Mouse (Mus musculus): ENCODE measurements at regions not wholly inside any gene's neighbourhood (a gene's known extent, or its start where the extent isn't known, plus 50 kb on each side); places are given as distances from the start of the nearest gene placed in this dataset.

- H3K27ac ChIP-seq (replicated peaks), result no peak overlapping the region
- no peak overlapping the region for H3K9ac ChIP-seq (replicated peaks)
- H3K27me3 ChIP-seq (replicated peaks), result no peaks in the 10 kb centered on the region
- ATAC-seq (ENCODE audit: low FRiP score), result no peak
- no peaks in the 10 kb centered on the region for H3K9me3 ChIP-seq (replicated peaks)
- 41% methylated on average over 4 of the region's 4 CpGs for WGBS
- H3K4me3 ChIP-seq (replicated peaks), result no peak overlapping the region
- H3K36me3 ChIP-seq, result no peaks in the 10 kb centered on the region
- no peaks in the 10 kb centered on the region for H3K4me1 ChIP-seq
- no peak overlapping the region for H3K4me2 ChIP-seq
Observed at GRCm38 (mm10) chr2:103143985-103144384, 70.5 kb downstream of the Apip start.

DNA sequence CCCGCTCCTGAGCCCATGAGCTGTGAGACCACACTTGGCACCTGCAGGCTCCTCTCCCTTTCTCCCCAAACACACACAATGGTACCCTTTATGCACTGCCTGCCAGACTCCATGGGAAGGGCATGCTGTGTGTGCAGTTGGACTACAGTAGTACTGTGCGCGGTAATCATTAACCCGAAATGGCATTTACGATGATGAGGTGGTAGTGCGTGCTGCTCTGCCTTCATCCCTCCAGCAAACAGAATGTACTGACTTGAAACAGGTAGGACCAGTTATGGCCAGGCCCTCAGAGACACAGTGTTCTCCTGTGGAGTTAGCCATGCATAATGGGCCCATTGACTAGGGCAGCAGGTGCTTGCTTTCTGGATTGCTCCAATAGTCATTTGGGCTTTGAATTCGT lies 70.9 kb downstream of the Apip start:
- no peak for ATAC-seq (ENCODE audit: low FRiP score)
- WGBS, result 73% methylated on average over 7 of the region's 7 CpGs

DNA sequence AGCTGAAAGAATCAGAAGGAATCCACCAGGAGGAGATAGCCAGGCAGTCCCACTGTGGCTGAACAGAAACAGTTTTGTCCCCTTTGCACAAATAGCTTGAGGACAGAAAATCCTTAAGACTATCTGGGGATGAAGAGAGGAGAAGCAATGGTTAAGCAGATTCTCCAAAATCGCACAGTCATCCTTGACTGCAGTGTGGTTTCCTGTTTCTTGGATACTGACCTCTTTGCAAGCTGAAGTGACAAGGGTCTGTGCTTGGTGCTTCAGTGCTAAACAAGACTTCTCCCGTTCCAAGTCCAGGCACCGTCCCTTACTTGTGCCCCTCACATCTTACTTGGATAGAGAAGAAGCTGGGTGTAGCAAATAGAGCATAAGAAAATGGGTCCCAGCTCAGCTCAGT lies 71.6 kb downstream of the Apip start:
- 81% methylated on average over 3 of the region's 3 CpGs for WGBS
- Histone ChIP-seq H3K9me3 (replicated peaks) (no peaks in the 10 kb centered on the region), H3K4me3 (replicated peaks) (no peak overlapping the region), H3K36me3 (no peaks in the 10 kb centered on the region), H3K27me3 (replicated peaks) (no peaks in the 10 kb centered on the region), H3K27ac (replicated peaks) (no peak overlapping the region), H3K4me2 (no peak overlapping the region), H3K9ac (replicated peaks) (no peak overlapping the region), H3K4me1 (no peaks in the 10 kb centered on the region)
- ATAC-seq (ENCODE audit: low FRiP score), result no peak

More for the DNA sequence above, 70.9 kb downstream of the Apip start:
- Histone ChIP-seq H3K27ac (replicated peaks) (no peak overlapping the region), H3K4me1 (no peaks in the 10 kb centered on the region), H3K9ac (replicated peaks) (no peak overlapping the region), H3K27me3 (replicated peaks) (no peaks in the 10 kb centered on the region), H3K4me2 (no peak overlapping the region), H3K36me3 (no peaks in the 10 kb centered on the region), H3K4me3 (replicated peaks) (no peak overlapping the region), H3K9me3 (replicated peaks) (no peaks in the 10 kb centered on the region)

GRCm38 (mm10) chr2:103146132-103146531 lies 72.7 kb downstream of the Apip start:
- Histone ChIP-seq H3K36me3 (no peaks in the 10 kb centered on the region), H3K4me2 (no peak overlapping the region), H3K4me3 (replicated peaks) (no peak overlapping the region), H3K27me3 (replicated peaks) (no peaks in the 10 kb centered on the region), H3K9me3 (replicated peaks) (no peaks in the 10 kb centered on the region), H3K9ac (replicated peaks) (no peak overlapping the region), H3K27ac (replicated peaks) (no peak overlapping the region), H3K4me1 (no peaks in the 10 kb centered on the region)
- no peak for ATAC-seq (ENCODE audit: low FRiP score)
- WGBS, result 93% methylated on average over 7 of the region's 7 CpGs

DNA sequence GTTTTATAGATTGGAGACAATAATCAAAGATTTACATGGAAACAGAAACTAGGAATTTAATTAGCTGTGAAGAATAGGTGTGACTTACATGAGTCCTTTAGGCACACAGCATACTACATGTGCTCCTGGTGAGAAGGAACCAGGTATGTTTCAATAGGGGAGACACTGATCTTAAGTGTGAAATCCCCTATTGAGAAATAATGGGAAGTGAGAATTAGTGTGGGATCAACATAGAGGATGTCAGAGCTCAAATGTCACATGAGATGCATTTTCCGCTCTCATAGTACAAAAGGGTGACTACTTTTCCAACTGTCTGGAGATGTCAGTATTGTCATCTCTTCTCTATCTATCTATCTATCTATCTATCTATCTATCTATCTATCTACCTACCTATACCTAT lies 79.8 kb downstream of the Apip start:
- no peak for ATAC-seq (ENCODE audit: low FRiP score)
- 95% methylated on average over 1 of the region's 1 CpGs for WGBS
- Histone ChIP-seq H3K9ac (replicated peaks) (no peak overlapping the region), H3K4me1 (no peaks in the 10 kb centered on the region), H3K27me3 (replicated peaks) (no peaks in the 10 kb centered on the region), H3K27ac (replicated peaks) (no peak overlapping the region), H3K9me3 (replicated peaks) (no peaks in the 10 kb centered on the region), H3K4me3 (replicated peaks) (no peak overlapping the region), H3K4me2 (no peak overlapping the region), H3K36me3 (no peaks in the 10 kb centered on the region)

- WGBS, result 72% methylated on average over 2 of the region's 2 CpGs
- H3K4me1 ChIP-seq, result no peaks in the 10 kb centered on the region
- no peak for ATAC-seq (ENCODE audit: low FRiP score)
- H3K9me3 ChIP-seq (replicated peaks), result no peaks in the 10 kb centered on the region
- H3K4me2 ChIP-seq, result no peak overlapping the region
- no peaks in the 10 kb centered on the region for H3K36me3 ChIP-seq
- H3K4me3 ChIP-seq (replicated peaks), result no peak overlapping the region
- H3K27me3 ChIP-seq (replicated peaks), result no peaks in the 10 kb centered on the region
- no peak overlapping the region for H3K27ac ChIP-seq (replicated peaks)
- H3K9ac ChIP-seq (replicated peaks), result no peak overlapping the region
Observed at GRCm38 (mm10) chr2:103167741-103168140, 94.3 kb downstream of the Apip start.

DNA sequence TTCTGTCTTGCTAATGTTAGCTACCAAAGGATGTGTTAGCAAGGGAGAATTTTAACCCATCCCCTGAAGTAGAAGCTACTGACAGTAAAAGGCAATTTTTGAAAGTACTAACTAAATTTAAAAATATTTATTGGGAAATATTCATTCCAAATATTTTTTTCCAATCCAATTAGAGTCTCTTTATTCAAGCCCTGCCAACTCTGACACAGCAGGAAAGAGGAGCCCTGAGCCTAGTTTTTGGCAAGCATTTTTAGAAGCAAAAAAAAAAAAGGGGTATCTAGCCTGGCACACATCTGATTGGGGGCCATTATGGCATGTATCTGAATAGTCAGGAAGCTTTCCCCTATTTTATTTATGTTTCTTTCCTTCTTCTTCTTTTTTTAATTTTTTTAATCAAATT lies 94.8 kb downstream of the Apip start:
- Histone ChIP-seq H3K4me3 (replicated peaks) (no peak overlapping the region), H3K36me3 (no peaks in the 10 kb centered on the region), H3K4me1 (no peaks in the 10 kb centered on the region), H3K9ac (replicated peaks) (no peak overlapping the region), H3K27me3 (replicated peaks) (no peaks in the 10 kb centered on the region), H3K4me2 (no peak overlapping the region), H3K27ac (replicated peaks) (no peak overlapping the region), H3K9me3 (replicated peaks) (no peaks in the 10 kb centered on the region)
- no peak for ATAC-seq (ENCODE audit: low FRiP score)

- Histone ChIP-seq H3K9me3 (replicated peaks) (no peaks in the 10 kb centered on the region), H3K27ac (replicated peaks) (no peak overlapping the region), H3K9ac (replicated peaks) (no peak overlapping the region), H3K27me3 (replicated peaks) (no peaks in the 10 kb centered on the region), H3K4me1 (no peaks in the 10 kb centered on the region), H3K36me3 (no peaks in the 10 kb centered on the region), H3K4me3 (replicated peaks) (no peak overlapping the region), H3K4me2 (no peak overlapping the region)
- ATAC-seq (ENCODE audit: low FRiP score), result no peak
- WGBS, result 59% methylated on average over 2 of the region's 2 CpGs
Observed at GRCm38 (mm10) chr2:103177361-103177760, 103.9 kb downstream of the Apip start.

DNA sequence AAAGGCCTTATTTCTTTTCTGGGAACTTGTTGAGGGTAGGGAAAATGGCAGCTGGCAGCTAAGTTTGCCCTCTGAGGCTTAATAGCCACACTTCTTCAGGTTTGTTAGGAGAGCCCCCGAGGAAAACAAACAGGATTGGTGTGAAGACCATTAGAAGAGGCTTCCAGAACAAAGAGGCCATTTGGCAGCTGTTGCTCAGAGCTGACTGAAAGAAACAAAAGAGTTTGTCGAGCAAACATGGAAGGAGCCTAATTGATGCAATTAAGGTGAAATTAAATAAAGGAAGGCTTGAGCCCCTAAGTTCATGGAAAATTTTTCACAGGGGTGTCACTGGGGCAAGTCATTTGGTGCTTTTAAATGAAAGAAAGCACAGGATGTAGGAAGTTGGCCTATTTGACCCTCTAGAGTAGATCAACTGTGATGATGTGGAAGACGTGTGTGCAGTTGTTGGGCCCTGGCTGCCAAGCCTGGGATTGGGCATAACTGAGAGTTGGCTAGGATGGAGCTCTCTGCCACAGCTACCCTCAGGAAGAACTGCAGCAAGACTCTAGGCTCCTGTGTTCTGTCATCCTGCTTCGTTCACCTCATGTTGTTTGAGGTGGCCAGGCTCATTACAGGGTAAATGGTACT lies 106.9 kb downstream of the Apip start:
- no peak for ATAC-seq (ENCODE audit: low FRiP score)

GRCm38 (mm10) chr2:103186751-103187260 lies 113.3 kb downstream of the Apip start:
- H3K27ac ChIP-seq (replicated peaks), result no peak overlapping the region
- no peaks in the 10 kb centered on the region for H3K36me3 ChIP-seq
- H3K27me3 ChIP-seq (replicated peaks), result no peaks in the 10 kb centered on the region
- no peak overlapping the region for H3K4me3 ChIP-seq (replicated peaks)
- no peaks in the 10 kb centered on the region for H3K4me1 ChIP-seq
- H3K4me2 ChIP-seq, result no peak overlapping the region
- no peak overlapping the region for H3K9ac ChIP-seq (replicated peaks)
- no peaks in the 10 kb centered on the region for H3K9me3 ChIP-seq (replicated peaks)
- no peak for ATAC-seq (ENCODE audit: low FRiP score)
- WGBS, result 78% methylated on average over 4 of the region's 4 CpGs

More for the DNA sequence above, 106.9 kb downstream of the Apip start:
- no peaks in the 10 kb centered on the region for H3K4me1 ChIP-seq
- H3K9me3 ChIP-seq (replicated peaks), result no peaks in the 10 kb centered on the region
- no peak overlapping the region for H3K4me3 ChIP-seq (replicated peaks)
- H3K4me2 ChIP-seq, result no peak overlapping the region
- no peak overlapping the region for H3K9ac ChIP-seq (replicated peaks)
- H3K27ac ChIP-seq (replicated peaks), result no peak overlapping the region
- WGBS, result 29% methylated on average over 4 of the region's 4 CpGs
- no peaks in the 10 kb centered on the region for H3K36me3 ChIP-seq
- H3K27me3 ChIP-seq (replicated peaks), result no peaks in the 10 kb centered on the region

DNA sequence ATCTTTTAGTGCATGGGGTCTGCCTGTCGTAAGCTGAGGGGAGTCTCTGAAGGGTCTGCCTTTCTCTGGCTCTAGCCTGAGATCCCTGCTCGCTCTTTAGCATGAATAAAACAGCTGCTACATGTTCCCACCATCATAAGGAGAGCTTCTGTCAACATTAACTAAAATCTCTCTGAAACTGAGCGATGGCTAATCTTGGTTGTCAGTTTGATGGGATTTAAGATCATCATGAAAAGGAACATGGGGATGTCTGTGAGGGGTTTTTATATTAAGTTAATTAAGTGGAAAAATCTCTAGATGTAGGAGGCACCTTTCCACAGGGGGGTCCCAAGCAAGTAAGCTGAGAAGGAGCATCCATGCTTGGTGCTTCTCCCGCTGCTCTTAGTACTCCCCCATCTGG lies 110.5 kb downstream of the Ehf start:
- ATAC-seq (ENCODE audit: low FRiP score), result no peak
- Histone ChIP-seq H3K27ac (replicated peaks) (no peak overlapping the region), H3K36me3 (no peaks in the 10 kb centered on the region), H3K4me1 (no peaks in the 10 kb centered on the region), H3K4me2 (no peak overlapping the region), H3K9me3 (replicated peaks) (no peaks in the 10 kb centered on the region), H3K9ac (replicated peaks) (no peak overlapping the region), H3K27me3 (replicated peaks) (no peaks in the 10 kb centered on the region), H3K4me3 (replicated peaks) (no peak overlapping the region)
- 83% methylated on average over 4 of the region's 4 CpGs for WGBS

- WGBS, result 81% methylated on average over 6 of the region's 6 CpGs
- no peak for ATAC-seq (ENCODE audit: low FRiP score)
- no peaks in the 10 kb centered on the region for H3K9me3 ChIP-seq (replicated peaks)
- H3K4me1 ChIP-seq, result no peaks in the 10 kb centered on the region
- H3K27me3 ChIP-seq (replicated peaks), result no peaks in the 10 kb centered on the region
- H3K4me2 ChIP-seq, result no peak overlapping the region
- no peaks in the 10 kb centered on the region for H3K36me3 ChIP-seq
- H3K4me3 ChIP-seq (replicated peaks), result no peak overlapping the region
- no peak overlapping the region for H3K9ac ChIP-seq (replicated peaks)
- H3K27ac ChIP-seq (replicated peaks), result no peak overlapping the region
Observed at GRCm38 (mm10) chr2:103200313-103200712, 102.8 kb downstream of the Ehf start.

DNA sequence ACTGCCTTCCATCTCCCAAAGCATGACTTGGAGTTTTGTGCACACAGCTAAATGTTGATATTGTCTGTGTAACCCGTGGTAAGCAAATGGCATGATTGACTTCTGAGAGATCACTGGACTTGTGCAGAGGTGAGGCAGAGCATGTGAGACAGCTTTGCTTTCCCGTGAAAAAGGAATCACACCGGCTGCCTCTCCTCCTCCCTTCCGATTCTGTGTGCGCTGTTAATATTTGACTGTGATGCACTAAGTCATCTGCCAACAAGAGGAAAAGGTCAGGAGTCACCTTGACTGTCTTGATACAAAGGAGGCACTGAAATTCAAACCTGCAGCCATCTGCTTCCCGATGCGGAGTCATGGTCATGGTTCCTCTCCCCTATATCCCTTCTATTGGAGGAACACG lies 98.0 kb downstream of the Ehf start:
- ATAC-seq (ENCODE audit: low FRiP score), result no peak
- 91% methylated on average over 8 of the region's 8 CpGs for WGBS

More for the DNA sequence above, 98.0 kb downstream of the Ehf start:
- no peak overlapping the region for H3K27ac ChIP-seq (replicated peaks)
- H3K4me2 ChIP-seq, result no peak overlapping the region
- H3K9me3 ChIP-seq (replicated peaks), result no peaks in the 10 kb centered on the region
- no peaks in the 10 kb centered on the region for H3K27me3 ChIP-seq (replicated peaks)
- H3K9ac ChIP-seq (replicated peaks), result no peak overlapping the region
- H3K4me3 ChIP-seq (replicated peaks), result no peak overlapping the region
- H3K4me1 ChIP-seq, result no peaks in the 10 kb centered on the region
- no peaks in the 10 kb centered on the region for H3K36me3 ChIP-seq

Measured in neural tube, embryonic 15.5 days (tissue).